Mouse (Mus musculus): ENCODE measurements around the gene Ildr2. TPM values are rescaled to one million over a fixed set of nuclear protein-coding genes. Genes with fewer than 3 reads are reported as not detected.

Ildr2 gene
- polyA plus RNA-seq, 1 experiment = 1.9 TPM

DNA sequence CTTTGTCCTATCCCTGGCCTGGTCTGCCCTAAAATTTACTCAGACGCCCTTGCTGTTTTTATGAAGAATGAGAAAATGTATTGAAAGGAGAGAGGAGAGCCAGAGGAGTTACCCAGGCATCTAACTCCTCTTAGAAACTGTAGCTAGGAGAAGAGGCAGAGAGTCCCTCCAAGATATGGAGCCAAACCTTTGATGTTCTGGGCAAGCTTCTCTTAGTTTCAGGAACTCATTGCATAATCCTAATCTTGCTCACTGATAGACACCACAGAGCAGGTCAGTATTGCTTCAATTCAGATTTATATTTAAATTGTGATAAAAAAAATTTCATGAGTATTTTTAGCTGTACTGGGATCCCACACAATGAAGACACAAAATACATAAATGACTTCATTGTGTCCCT lies 27.3 kb downstream of the Ildr2 start:
- Histone ChIP-seq H3K79me2 (ENCODE audit: control insufficient read depth, insufficient read depth) (no peaks in the 10 kb centered on the region), H3K36me3 (ENCODE audit: control insufficient read depth, insufficient read depth) (no peaks in the 10 kb centered on the region), H3K4me2 (ENCODE audit: low read depth) (no peak overlapping the region), H3K4me3 (no peak overlapping the region), H3K27me3 (ENCODE audit: control insufficient read depth, insufficient read depth, insufficient read length) (no peaks in the 10 kb centered on the region), H3ac (ENCODE audit: control insufficient read depth, insufficient read length) (no peak overlapping the region)
- no peak for TF ChIP-seq USF1 (IDR thresholded peaks at IDR 0.05; ENCODE audit: low read depth)
- TF ChIP-seq MAX (IDR thresholded peaks at IDR 0.05; ENCODE audit: low read depth) = no peak
- no peak for TF ChIP-seq TCF12 (IDR thresholded peaks at IDR 0.05; ENCODE audit: insufficient read depth, poor library complexity, severe bottlenecking)
- no peak for TF ChIP-seq REST (IDR thresholded peaks at IDR 0.05; ENCODE audit: insufficient read depth, insufficient read length)
- no peak for TF ChIP-seq POLR2A (IDR thresholded peaks at IDR 0.05; ENCODE audit: insufficient read length, low read depth)
- TF ChIP-seq TCF3 (IDR thresholded peaks at IDR 0.05; ENCODE audit: insufficient read length, low read depth) = no peak
- TF ChIP-seq E2F4 (IDR thresholded peaks at IDR 0.05; ENCODE audit: insufficient read depth) = no peak
- no peak for TF ChIP-seq POLR2AphosphoS2 (IDR thresholded peaks at IDR 0.05; ENCODE audit: insufficient read length, low read depth)
- no peak for TF ChIP-seq MYOG (IDR thresholded peaks at IDR 0.05; ENCODE audit: control insufficient read depth in 1 of 3, insufficient read depth in 1 of 3, insufficient read length in 2 of 3, low read depth in 2 of 3)
- TF ChIP-seq CEBPB (IDR thresholded peaks at IDR 0.05; ENCODE audit: insufficient read depth, poor library complexity, severe bottlenecking) = no peak
- no peak for TF ChIP-seq SRF (IDR thresholded peaks at IDR 0.05; ENCODE audit: control insufficient read depth, insufficient read length, low read depth)
- TF ChIP-seq MYOD1 (IDR thresholded peaks at IDR 0.05; ENCODE audit: control insufficient read depth in 1 of 3, insufficient read length in 2 of 3, low read depth in 2 of 3) = no peak

- Histone ChIP-seq H3K4me2 (ENCODE audit: low read depth) (no peak overlapping the region), H3K27me3 (ENCODE audit: control insufficient read depth, insufficient read depth, insufficient read length) (no peaks in the 10 kb centered on the region), H3ac (ENCODE audit: control insufficient read depth, insufficient read length) (no peak overlapping the region), H3K79me2 (ENCODE audit: control insufficient read depth, insufficient read depth) (no peaks in the 10 kb centered on the region), H3K36me3 (ENCODE audit: control insufficient read depth, insufficient read depth) (no peaks in the 10 kb centered on the region), H3K4me3 (no peak overlapping the region)
- no peak for TF ChIP-seq MYOG (IDR thresholded peaks at IDR 0.05; ENCODE audit: control insufficient read depth in 1 of 3, insufficient read depth in 1 of 3, insufficient read length in 2 of 3, low read depth in 2 of 3)
- TF ChIP-seq SRF (IDR thresholded peaks at IDR 0.05; ENCODE audit: control insufficient read depth, insufficient read length, low read depth) = no peak
- no peak for TF ChIP-seq MAX (IDR thresholded peaks at IDR 0.05; ENCODE audit: low read depth)
- TF ChIP-seq USF1 (IDR thresholded peaks at IDR 0.05; ENCODE audit: low read depth) = no peak
- TF ChIP-seq POLR2AphosphoS2 (IDR thresholded peaks at IDR 0.05; ENCODE audit: insufficient read length, low read depth) = no peak
- TF ChIP-seq MYOD1 (IDR thresholded peaks at IDR 0.05; ENCODE audit: control insufficient read depth in 1 of 3, insufficient read length in 2 of 3, low read depth in 2 of 3) = no peak
- no peak for TF ChIP-seq CEBPB (IDR thresholded peaks at IDR 0.05; ENCODE audit: insufficient read depth, poor library complexity, severe bottlenecking)
- TF ChIP-seq TCF3 (IDR thresholded peaks at IDR 0.05; ENCODE audit: insufficient read length, low read depth) = no peak
- TF ChIP-seq REST (IDR thresholded peaks at IDR 0.05; ENCODE audit: insufficient read depth, insufficient read length) = no peak
- no peak for TF ChIP-seq E2F4 (IDR thresholded peaks at IDR 0.05; ENCODE audit: insufficient read depth)
Observed at GRCm38 (mm10) chr1:166281836-166282235, 27.9 kb downstream of the Ildr2 start.

DNA sequence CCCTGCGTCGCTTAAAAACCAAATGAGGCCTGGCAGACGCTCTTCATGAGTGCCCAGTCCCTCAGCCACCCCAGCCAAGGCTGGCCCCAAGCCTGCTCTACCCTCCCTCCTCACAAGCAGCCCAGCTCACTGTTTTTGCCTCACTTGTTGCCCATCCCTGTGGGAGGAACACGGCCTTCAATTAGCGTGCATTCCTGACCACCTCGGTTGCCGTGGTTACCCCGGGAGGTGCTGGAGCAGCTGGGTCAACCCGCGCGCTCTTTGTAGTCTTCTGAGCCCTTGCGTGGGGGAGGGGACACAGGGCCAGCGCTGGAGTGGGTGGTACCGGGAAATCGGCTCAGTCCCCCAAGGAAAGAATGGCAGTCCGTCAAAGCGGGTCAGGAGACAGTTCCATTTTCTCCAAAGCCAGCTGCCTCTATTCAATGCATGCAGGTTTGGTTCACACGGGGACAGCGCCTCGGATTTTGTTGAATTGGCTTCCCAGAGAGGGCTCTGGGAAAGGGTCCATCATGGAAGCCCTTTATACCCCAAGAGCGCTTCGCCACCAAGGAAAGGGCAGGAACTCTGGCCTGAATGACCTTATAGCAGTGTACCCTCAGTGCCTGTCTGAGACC lies 28.8 kb downstream of the Ildr2 start:
- H3K4me2 ChIP-seq (ENCODE audit: low read depth) = no peak overlapping the region
- no peak overlapping the region for H3ac ChIP-seq (ENCODE audit: control insufficient read depth, insufficient read length)
- no peaks in the 10 kb centered on the region for H3K79me2 ChIP-seq (ENCODE audit: control insufficient read depth, insufficient read depth)
- H3K4me3 ChIP-seq = no peak overlapping the region
- H3K27me3 ChIP-seq (ENCODE audit: control insufficient read depth, insufficient read depth, insufficient read length) = no peaks in the 10 kb centered on the region
- no peak for TF ChIP-seq TCF12 (IDR thresholded peaks at IDR 0.05; ENCODE audit: insufficient read depth, poor library complexity, severe bottlenecking)
- no peak for TF ChIP-seq MAX (IDR thresholded peaks at IDR 0.05; ENCODE audit: low read depth)
- no peak for TF ChIP-seq USF1 (IDR thresholded peaks at IDR 0.05; ENCODE audit: low read depth)
- no peak for TF ChIP-seq REST (IDR thresholded peaks at IDR 0.05; ENCODE audit: insufficient read depth, insufficient read length)
- no peak for TF ChIP-seq TCF3 (IDR thresholded peaks at IDR 0.05; ENCODE audit: insufficient read length, low read depth)
- TF ChIP-seq MYOD1 (IDR thresholded peaks at IDR 0.05; ENCODE audit: control insufficient read depth in 1 of 3, insufficient read length in 2 of 3, low read depth in 2 of 3) = peak in 2 of 3 experiments; percentile 27 to 49
- TF ChIP-seq CEBPB (IDR thresholded peaks at IDR 0.05; ENCODE audit: insufficient read depth, poor library complexity, severe bottlenecking) = no peak
- TF ChIP-seq POLR2A (IDR thresholded peaks at IDR 0.05; ENCODE audit: insufficient read length, low read depth) = no peak
- peak in 2 of 3 experiments; percentile 8 to 33 for TF ChIP-seq MYOG (IDR thresholded peaks at IDR 0.05; ENCODE audit: control insufficient read depth in 1 of 3, insufficient read depth in 1 of 3, insufficient read length in 2 of 3, low read depth in 2 of 3)
- TF ChIP-seq POLR2AphosphoS2 (IDR thresholded peaks at IDR 0.05; ENCODE audit: insufficient read length, low read depth) = no peak
- no peak for TF ChIP-seq SRF (IDR thresholded peaks at IDR 0.05; ENCODE audit: control insufficient read depth, insufficient read length, low read depth)
- H3K36me3 ChIP-seq (ENCODE audit: control insufficient read depth, insufficient read depth) = no peaks in the 10 kb centered on the region

DNA sequence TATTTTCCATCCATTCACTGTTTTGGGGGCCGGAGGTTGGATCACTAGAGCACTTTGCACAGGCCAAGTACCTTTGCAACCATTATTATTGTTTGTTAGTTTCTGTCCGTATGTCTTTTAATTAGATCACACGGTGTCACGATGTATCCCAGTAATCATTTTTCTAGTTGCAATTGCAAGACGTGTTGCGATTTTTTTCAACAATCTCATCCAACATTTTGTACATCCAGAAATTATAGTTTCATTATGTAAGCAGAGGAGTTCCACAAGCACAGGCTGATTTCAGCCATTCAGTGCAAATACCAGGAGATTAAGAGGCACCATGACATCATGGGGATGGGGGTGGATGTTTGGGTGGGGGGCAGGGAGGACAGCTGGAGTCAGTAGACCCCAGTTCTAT lies 29.5 kb downstream of the Ildr2 start:
- Histone ChIP-seq H3K36me3 (ENCODE audit: control insufficient read depth, insufficient read depth) (no peaks in the 10 kb centered on the region), H3K79me2 (ENCODE audit: control insufficient read depth, insufficient read depth) (no peaks in the 10 kb centered on the region), H3K4me3 (no peak overlapping the region), H3ac (ENCODE audit: control insufficient read depth, insufficient read length) (no peak overlapping the region), H3K27me3 (ENCODE audit: control insufficient read depth, insufficient read depth, insufficient read length) (no peaks in the 10 kb centered on the region), H3K4me2 (ENCODE audit: low read depth) (no peak overlapping the region)
- no peak for TF ChIP-seq E2F4 (IDR thresholded peaks at IDR 0.05; ENCODE audit: insufficient read depth)
- TF ChIP-seq POLR2AphosphoS2 (IDR thresholded peaks at IDR 0.05; ENCODE audit: insufficient read length, low read depth) = no peak
- no peak for TF ChIP-seq USF1 (IDR thresholded peaks at IDR 0.05; ENCODE audit: low read depth)
- no peak for TF ChIP-seq MAX (IDR thresholded peaks at IDR 0.05; ENCODE audit: low read depth)
- TF ChIP-seq MYOG (IDR thresholded peaks at IDR 0.05; ENCODE audit: control insufficient read depth in 1 of 3, insufficient read depth in 1 of 3, insufficient read length in 2 of 3, low read depth in 2 of 3) = no peak
- TF ChIP-seq TCF3 (IDR thresholded peaks at IDR 0.05; ENCODE audit: insufficient read length, low read depth) = no peak
- TF ChIP-seq MYOD1 (IDR thresholded peaks at IDR 0.05; ENCODE audit: control insufficient read depth in 1 of 3, insufficient read length in 2 of 3, low read depth in 2 of 3) = no peak

Measured in myocyte (in vitro differentiated cells).